8 mouse cellular contexts compared by ENCODE assay signal in the genomic region with DNA sequence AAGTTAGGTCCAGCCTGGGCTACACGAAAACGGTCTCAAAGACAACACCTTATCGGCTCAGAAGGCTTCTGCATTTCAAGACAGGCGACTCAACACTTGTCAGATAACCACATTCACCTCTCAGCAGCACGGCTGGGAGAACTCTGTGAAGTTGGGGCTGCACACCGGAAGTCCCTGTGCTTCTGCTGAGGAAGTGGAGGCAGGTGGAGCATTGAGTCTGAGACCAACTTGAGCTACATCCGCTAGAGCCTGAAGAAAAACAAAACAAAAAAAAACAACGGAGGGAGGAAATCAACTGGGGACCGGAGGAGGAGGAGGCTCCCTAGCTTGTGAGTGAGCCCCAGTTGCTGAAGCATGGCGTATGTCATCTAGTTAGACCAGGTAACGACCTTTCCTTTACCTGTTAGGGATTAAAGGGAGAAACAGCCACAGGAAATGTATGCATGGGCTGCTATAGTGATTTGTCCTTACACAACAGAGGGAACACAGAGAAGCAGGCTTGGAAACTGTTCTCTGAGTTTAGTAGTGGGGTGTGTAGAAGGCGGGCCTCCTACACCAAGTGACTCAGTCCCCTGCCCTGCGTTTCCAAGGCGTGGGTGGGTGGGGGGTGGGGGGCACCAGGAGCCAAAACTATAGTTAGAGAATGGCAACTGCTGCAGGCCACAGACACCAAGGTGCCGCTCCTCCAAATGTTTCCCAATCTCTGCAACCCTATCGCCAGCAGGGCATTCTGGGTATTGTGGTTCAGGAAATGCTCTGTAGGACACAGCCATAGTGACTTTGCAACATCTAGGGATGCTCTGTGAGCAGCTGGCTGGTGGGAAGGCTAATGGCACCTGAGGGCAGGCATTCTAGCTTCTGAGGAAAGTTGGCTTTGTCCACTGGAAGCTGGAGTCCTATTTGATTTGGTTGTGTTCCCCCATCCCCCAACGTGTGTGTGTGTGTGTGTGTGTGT. TPM values are rescaled to one million over a fixed set of nuclear protein-coding genes. Genes with fewer than 3 reads are reported as not detected.
DNase-seq lines count a peak whose midpoint lies in the region; ATAC-seq and TF ChIP-seq lines count a peak whose summit lies in the region.

A gene (plus strand): TSS at position 199 of the 955 bp plus-strand sequence.

- no peaks in the 10 kb centered on the region for H3K9me3 ChIP-seq in forebrain, postnatal 0 days (ENCODE audit: low read length)
- no peaks in the 10 kb centered on the region for H3K9me3 ChIP-seq in hindbrain, embryonic 14.5 days (ENCODE audit: control insufficient read depth, low read length)
- no peaks in the 10 kb centered on the region for H3K9me3 ChIP-seq in neural tube, embryonic 15.5 days (replicated peaks)

- no peak within 1 kb of the TSS for H3K9ac ChIP-seq in forebrain, postnatal 0 days
- H3K9ac ChIP-seq in hindbrain, embryonic 14.5 days = no peak within 1 kb of the TSS
- H3K9ac ChIP-seq in neural tube, embryonic 15.5 days (replicated peaks) = no peak within 1 kb of the TSS

- H3K27ac ChIP-seq in kidney, adult 2 months (ENCODE audit: insufficient read depth, low read depth, low read length) = no peak within 1 kb of the TSS
- H3K27ac ChIP-seq in forebrain, postnatal 0 days (ENCODE audit: low read depth, low read length) = no peak within 1 kb of the TSS
- no peak within 1 kb of the TSS for H3K27ac ChIP-seq in hindbrain, embryonic 14.5 days
- H3K27ac ChIP-seq in neural tube, embryonic 15.5 days (replicated peaks) = no peak within 1 kb of the TSS

- no peak for TF ChIP-seq CTCF in kidney, adult 2 months (conservative IDR thresholded peaks at IDR 0.05; ENCODE audit: insufficient read depth, insufficient read length, low read depth, low read length)
- TF ChIP-seq CTCF in forebrain, postnatal 0 days (IDR thresholded peaks at IDR 0.05; ENCODE audit: low read depth) = no peak

- no peak for TF ChIP-seq POLR2A in kidney, adult 2 months (IDR thresholded peaks at IDR 0.05; ENCODE audit: low read depth, low read length)

- 64% methylated on average over 17 of the region's 17 CpGs for WGBS in kidney, adult 2 months
- whole genome bisulfite sequencing in forebrain, postnatal 0 days = 83% methylated on average over 17 of the region's 17 CpGs
- WGBS in hindbrain, embryonic 14.5 days = 83% methylated on average over 17 of the region's 17 CpGs
- WGBS in neural tube, embryonic 15.5 days = 82% methylated on average over 17 of the region's 17 CpGs

- H3K4me3 ChIP-seq in kidney, adult 2 months (ENCODE audit: insufficient read depth, low read depth, low read length) = no peak within 1 kb of the TSS
- H3K4me3 ChIP-seq in forebrain, postnatal 0 days (ENCODE audit: low read depth, low read length) = no peak within 1 kb of the TSS
- no peak within 1 kb of the TSS for H3K4me3 ChIP-seq in hindbrain, embryonic 14.5 days (replicated peaks; ENCODE audit: low read length)
- no peak within 1 kb of the TSS for H3K4me3 ChIP-seq in neural tube, embryonic 15.5 days (replicated peaks)

- no peaks in the 10 kb centered on the region for H3K27me3 ChIP-seq in kidney, adult 2 months (replicated peaks; ENCODE audit: control insufficient read depth, insufficient read depth, low read length)
- H3K27me3 ChIP-seq in forebrain, postnatal 0 days (ENCODE audit: insufficient read depth, low read length) = no peaks in the 10 kb centered on the region
- no peaks in the 10 kb centered on the region for H3K27me3 ChIP-seq in hindbrain, embryonic 14.5 days (ENCODE audit: control insufficient read depth, insufficient read depth, low read length)
- no peaks in the 10 kb centered on the region for H3K27me3 ChIP-seq in neural tube, embryonic 15.5 days (replicated peaks)

- no peaks in the 10 kb centered on the region for H3K36me3 ChIP-seq in kidney, adult 2 months (ENCODE audit: control insufficient read depth, insufficient read depth, low read length)
- H3K36me3 ChIP-seq in forebrain, postnatal 0 days (ENCODE audit: insufficient read depth) = no peaks in the 10 kb centered on the region
- H3K36me3 ChIP-seq in hindbrain, embryonic 14.5 days (replicated peaks; ENCODE audit: control insufficient read depth, insufficient read depth) = no peaks in the 10 kb centered on the region
- H3K36me3 ChIP-seq in neural tube, embryonic 15.5 days = no peaks in the 10 kb centered on the region

- DNase-seq in kidney, adult 2 months = no peak
- DNase-seq in kidney, postnatal 14 days = no peak
- DNase-seq in adipocyte (ENCODE audit: low spot score) = peak; percentile 71
- no peak for DNase-seq in forebrain, postnatal 0 days
- DNase-seq in hindbrain, embryonic 14.5 days (ENCODE audit: low spot score) = no peak
- peak; percentile 64 for DNase-seq in liver
- DNase-seq in embryo, embryonic 10.5 days (ENCODE audit: low spot score) = no peak

- no peak within 1 kb of the TSS for H3K4me2 ChIP-seq in forebrain, postnatal 0 days (ENCODE audit: low read depth)
- H3K4me2 ChIP-seq in hindbrain, embryonic 14.5 days (replicated peaks) = no peak within 1 kb of the TSS
- no peak within 1 kb of the TSS for H3K4me2 ChIP-seq in neural tube, embryonic 15.5 days

- H3K4me1 ChIP-seq in kidney, adult 2 months (ENCODE audit: control insufficient read depth, insufficient read depth, low read length) = no peaks in the 10 kb centered on the region
- no peaks in the 10 kb centered on the region for H3K4me1 ChIP-seq in forebrain, postnatal 0 days (ENCODE audit: insufficient read depth)
- peaks cover 3% of the 10 kb centered on the region; the same call in 1 of the 2 replicates for H3K4me1 ChIP-seq in hindbrain, embryonic 14.5 days (replicated peaks; ENCODE audit: control insufficient read depth, insufficient read depth, low read length)
- peaks cover 2% of the 10 kb centered on the region for H3K4me1 ChIP-seq in neural tube, embryonic 15.5 days

- ATAC-seq in forebrain, postnatal 0 days = no peak
- no peak for ATAC-seq in hindbrain, embryonic 14.5 days (ENCODE audit: low FRiP score)
- ATAC-seq in neural tube, embryonic 15.5 days (ENCODE audit: low FRiP score) = no peak

RNA-seq across cellular contexts. Expression of the gene that starts here (rescaled TPM):
- 98.5 and 142 TPM in 2 replicates for polyA plus RNA-seq in kidney, adult 2 months (2012; rRNA removed)
- 236 TPM in 2 replicates for total RNA-seq in forebrain, postnatal 0 days (2014; rRNA removed)
- polyA plus RNA-seq in forebrain, postnatal 0 days (2015; fragmentation: Nextera tagmentation; extraction: Ambion mirVana) = 216 and 225 TPM in 2 replicates
- 254 and 284 TPM in 2 replicates for polyA plus RNA-seq in hindbrain, embryonic 14.5 days (2014; fragmentation: Nextera tagmentation; extraction: Ambion mirVana)
- 211 and 369 TPM in 2 replicates for polyA plus RNA-seq in neural tube, embryonic 15.5 days (2015; fragmentation: Nextera tagmentation; extraction: Ambion mirVana)

Comparison
In these comparisons a context has a peak if more than half of its experiments do, and no peak if none do; other contexts are left out.
1. DNase-seq: peak in adipocyte (single experiment) and liver (single experiment); none in kidney, adult 2 months (single experiment), kidney, postnatal 14 days (single experiment), forebrain, postnatal 0 days (single experiment), hindbrain, embryonic 14.5 days (single experiment) and embryo, embryonic 10.5 days (single experiment).